Mouse (Mus musculus) liver, adult 2 months (tissue): ENCODE results near the gene Atg3.

Experiments used
- CTCF ChIP-seq: fragments of 200-500 bp; IDR thresholded peaks from 2 replicates; pipeline ENCODE4 v1.5.1; 2011; ENCODE audit warnings: low read depth, low read length, control low read depth
- POLR2A ChIP-seq: fragments of 200-500 bp; IDR thresholded peaks from 2 replicates; pipeline ENCODE4 v1.6.1; 2011; ENCODE audit warnings: low read length, control low read depth; ENCODE audit not compliant: insufficient read depth; ENCODE audit errors: extremely low read depth

- TF ChIP-seq POLR2A (no peak), CTCF (no peak)
Observed at GRCm38 (mm10) chr16:45120844-45121425, 37.6 kb upstream of the Atg3 start.
